Mouse (Mus musculus) heart, embryonic 16.5 days (tissue): ENCODE data around the gene Cxcl17. TPM values are rescaled to one million over a fixed set of nuclear protein-coding genes. Genes with fewer than 3 reads are reported as not detected.

Source experiments
- polyA plus RNA-seq: library from polyadenylated mRNA; unstranded; fragments of >200 nt; fragmentation: Nextera tagmentation; extraction: Ambion mirVana; gene quantifications from 2 replicates; pipeline ENCODE4 v1.2.1, GENCODE M21; 2015

The Cxcl17 gene
- polyA plus RNA-seq, 1 experiment from 2014 or later = 0.38 TPM

Other genes with a start within 250 kb of the Cxcl17 start
- 0.42 and 0.58 TPM in 2 replicates for gene Pou2f2, start 233.2 kb downstream of the Cxcl17 start, polyA plus RNA-seq
- gene Dedd2, start 192.3 kb downstream of the Cxcl17 start, polyA plus RNA-seq = 8.3 and 8.6 TPM in 2 replicates
- gene Zfp526, start 191.5 kb downstream of the Cxcl17 start, polyA plus RNA-seq = 2.2 and 2.3 TPM in 2 replicates
- gene Gsk3a, start 175.0 kb downstream of the Cxcl17 start, polyA plus RNA-seq = 6.7 and 6.8 TPM in 2 replicates
- gene Erf, start 162.1 kb downstream of the Cxcl17 start, polyA plus RNA-seq = 8.5 and 11.2 TPM in 2 replicates
- 22.7 and 24.7 TPM in 2 replicates for gene Cic, start 145.2 kb downstream of the Cxcl17 start, polyA plus RNA-seq
- gene Pafah1b3, start 114.9 kb downstream of the Cxcl17 start, polyA plus RNA-seq = 111 and 121 TPM in 2 replicates
- not detected in 2 replicates for gene Prr19, start 111.5 kb downstream of the Cxcl17 start, polyA plus RNA-seq
- 0.08 and 0.20 TPM in 2 replicates for gene Tmem145, start 106.8 kb downstream of the Cxcl17 start, polyA plus RNA-seq
- gene Megf8, start 95.7 kb downstream of the Cxcl17 start, polyA plus RNA-seq = 7.4 and 8.7 TPM in 2 replicates
- gene Cnfn, start 43.2 kb downstream of the Cxcl17 start, polyA plus RNA-seq = 0.74 and 0.87 TPM in 2 replicates
- gene Lipe, start 14.2 kb downstream of the Cxcl17 start, polyA plus RNA-seq = 8.3 and 8.6 TPM in 2 replicates
- gene Ceacam1, start 64.7 kb upstream of the Cxcl17 start, polyA plus RNA-seq = 3.8 and 4.8 TPM in 2 replicates
- gene Ceacam2, start 127.0 kb upstream of the Cxcl17 start, polyA plus RNA-seq = not detected in 2 replicates
- 0.21 TPM in 1 of 2 replicates, not detected in the other for gene Erich4, start 203.0 kb upstream of the Cxcl17 start, polyA plus RNA-seq
- gene Dmac2, start 206.5 kb upstream of the Cxcl17 start, polyA plus RNA-seq = 58.6 and 63.6 TPM in 2 replicates
- gene B3gnt8, start 213.8 kb upstream of the Cxcl17 start, polyA plus RNA-seq = 9.0 and 9.1 TPM in 2 replicates
- gene Bckdha, start 246.1 kb upstream of the Cxcl17 start, polyA plus RNA-seq = 72.1 and 74.4 TPM in 2 replicates
- 42.5 and 44.6 TPM in 2 replicates for gene Exosc5, start 246.3 kb upstream of the Cxcl17 start, polyA plus RNA-seq